Mouse (Mus musculus) ES-Bruce4 (cell line): ENCODE measurements at regions not wholly inside any gene's neighbourhood (a gene's known extent, or its start where the extent isn't known, plus 50 kb on each side); places are given as distances from the start of the nearest gene placed in this dataset.

ENCODE experiments used
- CTCF ChIP-seq: IDR thresholded peaks from one replicate; pipeline ENCODE4 v1.8.1; 2011; ENCODE audit warnings: low read depth, low read length
- EP300 ChIP-seq: IDR thresholded peaks from 2 replicates; pipeline ENCODE4 v1.6.1; 2011; ENCODE audit warnings: low read depth, low read length; ENCODE audit not compliant: insufficient read depth
- POLR2A ChIP-seq: IDR thresholded peaks from one replicate; pipeline ENCODE4 v1.8.1; 2011; ENCODE audit warnings: low read length; ENCODE audit not compliant: insufficient read depth

- TF ChIP-seq CTCF (no peak), POLR2A (no peak), EP300 (no peak)
Observed at GRCm38 (mm10) chr2:92808121-92808520, 106.8 kb upstream of the Syt13 start.
